Mouse (Mus musculus): ENCODE measurements around the gene Gucy2e.
A peak's percentile ranks its signal among the peaks of the same experiment; 100 is the strongest.

The Gucy2e gene

DNA sequence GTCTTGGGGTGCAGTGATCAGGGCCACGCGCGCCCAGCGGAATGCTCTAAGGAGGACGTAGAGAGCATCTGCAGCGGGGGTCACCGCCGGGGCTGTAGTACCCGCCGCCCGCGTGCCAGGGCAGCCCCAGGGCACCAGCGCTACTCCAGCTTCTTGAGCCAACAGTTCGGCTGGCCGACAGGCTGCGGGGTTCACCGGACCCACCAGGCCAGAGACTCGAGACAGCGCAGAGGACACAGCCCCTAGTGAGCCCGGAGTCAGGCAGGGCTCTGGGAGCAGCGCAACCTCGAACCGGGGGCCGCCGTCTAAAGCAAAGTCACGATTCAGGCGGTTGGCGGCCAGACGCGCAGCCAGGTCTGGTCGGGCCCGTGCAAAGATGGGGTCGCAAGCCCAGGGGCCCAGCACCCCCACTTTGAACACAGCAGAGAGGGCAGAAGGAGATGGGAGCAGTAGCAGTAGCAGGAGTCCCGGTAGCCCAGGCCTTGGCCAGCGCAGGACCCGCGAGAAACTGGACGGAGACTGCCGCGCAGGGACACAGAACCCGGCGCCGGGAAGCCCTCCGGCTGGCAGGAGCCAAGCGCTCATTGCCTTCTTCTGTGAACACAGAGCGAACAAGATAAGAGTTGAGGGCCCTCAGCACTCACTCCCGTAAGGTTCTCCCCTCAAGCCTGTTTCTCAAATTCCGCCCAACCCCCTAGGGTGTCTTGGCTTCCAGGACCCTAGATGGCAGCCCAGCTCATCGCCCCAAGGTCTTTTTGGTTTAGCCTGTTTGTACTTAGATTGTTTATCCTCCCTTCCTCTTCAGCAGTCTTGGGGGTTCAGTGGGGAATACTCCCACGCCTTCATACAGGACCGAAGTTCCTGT lies 543 bp downstream of the Gucy2e start:
- peak in 1 of 2 experiments; percentile 18 for DNase-seq (ENCODE audit: low spot score in 2 of 2)

DNA sequence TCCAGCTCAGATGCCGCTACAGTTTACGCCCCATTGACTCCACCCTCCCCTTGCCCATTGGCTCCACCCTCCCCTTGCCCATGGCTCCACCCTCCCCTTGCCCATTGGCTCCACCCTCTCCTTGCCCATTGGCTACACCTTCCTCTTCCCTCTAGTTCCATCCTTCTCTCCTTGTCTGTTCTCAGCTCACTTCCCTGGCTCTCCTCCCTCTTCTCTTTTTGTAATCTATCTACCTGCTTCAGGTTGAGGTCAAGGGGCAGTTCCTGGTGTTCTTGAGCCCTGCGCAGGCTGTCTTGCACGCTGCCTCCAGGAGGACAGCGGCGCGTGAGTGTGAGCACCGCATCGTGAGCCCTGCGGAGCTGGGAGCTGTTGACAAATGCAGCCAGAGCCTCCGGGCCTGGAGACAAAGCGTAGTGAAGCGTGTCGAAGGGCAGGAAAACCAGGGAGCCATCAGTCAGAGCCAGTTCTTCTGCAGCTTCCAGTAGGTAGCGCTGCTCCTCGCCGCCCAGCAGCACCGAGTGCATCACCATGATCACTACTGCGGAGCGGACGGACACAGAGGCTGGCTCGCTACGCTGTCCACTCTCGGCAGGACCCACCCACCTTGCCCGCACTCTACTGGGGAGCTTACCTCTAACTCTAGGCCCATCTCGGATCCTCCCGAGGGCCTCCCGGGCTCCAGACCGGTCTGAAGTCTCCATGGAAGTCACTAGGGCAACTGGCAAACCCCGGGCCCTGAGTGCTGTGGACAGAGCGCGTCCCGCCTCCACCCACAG lies 1.4 kb downstream of the Gucy2e start:
- peak in 1 of 2 experiments; percentile 68 for DNase-seq (ENCODE audit: low spot score in 2 of 2)

DNA sequence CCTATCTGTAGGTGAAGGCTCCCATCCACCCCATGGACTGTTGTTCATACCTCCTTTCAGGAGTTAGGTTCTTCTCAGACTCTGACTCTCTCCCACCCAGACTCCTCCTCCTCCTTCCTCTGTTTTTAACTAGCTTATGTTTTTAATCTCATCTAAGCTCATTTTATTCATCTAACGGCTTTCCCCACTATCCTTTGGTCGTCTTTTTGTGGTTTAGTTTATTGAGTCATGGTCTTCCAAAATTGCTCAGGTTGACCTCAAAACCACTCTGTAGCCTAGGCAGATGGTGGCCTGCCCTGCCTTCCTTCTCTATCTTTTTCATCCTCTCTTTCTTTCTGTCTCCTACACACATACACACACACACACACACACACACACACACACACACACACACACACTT lies 3.7 kb downstream of the Gucy2e start:
- no peak for DNase-seq (ENCODE audit: low spot score in 2 of 2)

DNA sequence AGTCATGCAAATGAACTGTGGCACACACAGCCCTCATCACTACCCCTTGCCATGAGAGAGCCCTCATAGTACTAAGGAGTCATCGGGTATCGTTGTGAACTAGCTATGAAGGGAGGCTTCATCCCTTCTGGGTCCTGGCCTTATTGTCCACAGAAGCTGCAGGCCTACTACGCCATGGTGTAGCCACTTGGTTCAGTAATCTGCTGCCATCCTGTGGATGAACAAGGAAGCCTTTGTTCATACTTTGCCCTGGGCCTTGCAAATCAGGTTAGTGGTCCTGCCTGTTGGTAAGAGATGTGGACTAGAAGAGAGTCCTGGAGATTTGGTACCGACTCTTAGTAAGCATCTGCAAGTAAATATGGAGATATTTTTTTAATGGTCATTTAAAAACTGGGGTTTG lies 6.4 kb downstream of the Gucy2e start:
- no peak for DNase-seq (ENCODE audit: low spot score in 2 of 2)

DNA sequence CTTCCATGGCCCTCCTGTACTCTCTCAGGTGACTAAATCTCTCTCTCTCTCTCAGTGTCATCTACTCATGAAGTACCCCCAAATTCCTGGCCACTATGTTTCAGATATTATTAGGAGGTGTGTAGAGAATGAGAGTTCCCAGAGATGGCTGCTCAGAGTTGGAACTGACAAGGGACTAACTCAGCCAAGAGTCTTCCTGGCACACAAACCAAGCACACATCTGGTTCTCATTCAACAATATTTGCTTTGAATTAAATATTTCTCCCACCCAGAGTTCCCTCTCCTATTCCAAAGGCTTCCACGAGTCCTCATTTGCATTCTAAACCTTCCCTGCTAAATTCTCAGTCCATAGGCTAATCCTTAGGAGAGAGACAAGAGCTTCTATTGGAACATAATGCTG lies 11.1 kb downstream of the Gucy2e start:
- DNase-seq (ENCODE audit: low spot score in 2 of 2): no peak

DNA sequence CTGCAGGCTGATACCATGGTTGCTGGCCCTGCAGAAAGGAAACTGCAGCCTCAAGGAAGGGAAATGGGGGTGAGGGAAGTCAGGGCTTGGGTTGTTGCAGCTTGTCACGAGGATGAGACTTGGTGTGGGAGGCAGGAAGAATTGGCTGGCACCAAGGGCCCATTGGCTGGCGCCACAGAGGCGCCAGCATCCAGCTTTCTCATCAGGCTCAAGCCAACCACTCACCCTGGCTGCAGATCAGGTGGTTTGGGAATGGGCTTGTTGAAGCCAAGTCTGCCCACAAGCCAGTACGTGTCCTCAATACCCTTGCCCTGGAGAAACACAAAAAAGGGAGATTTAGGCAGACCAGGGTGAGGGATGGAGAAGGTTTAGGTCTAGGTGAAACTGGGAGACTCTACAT lies 13.7 kb downstream of the Gucy2e start:
- DNase-seq (ENCODE audit: low spot score in 2 of 2): no peak

DNA sequence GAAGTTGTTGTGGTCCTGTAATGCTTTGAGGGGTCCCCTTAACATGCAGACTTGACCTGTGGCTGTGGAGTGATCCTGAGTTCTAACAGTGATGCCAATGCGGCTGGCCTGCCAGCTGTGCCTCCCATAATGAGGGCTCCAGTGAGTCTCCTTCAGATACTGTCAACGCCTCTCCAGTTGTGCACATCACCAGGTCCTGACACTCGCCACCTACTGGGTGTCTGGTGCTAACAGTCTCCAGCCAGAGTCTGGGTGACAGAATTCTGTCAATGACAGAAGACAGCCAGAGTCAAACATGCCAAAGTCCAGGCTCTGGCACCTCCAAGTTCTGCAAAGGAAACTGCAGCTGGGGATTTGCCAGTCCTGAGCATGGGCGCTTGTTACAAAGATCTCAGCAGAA lies 15.8 kb downstream of the Gucy2e start:
- no peak for DNase-seq (ENCODE audit: low spot score in 2 of 2)

DNA sequence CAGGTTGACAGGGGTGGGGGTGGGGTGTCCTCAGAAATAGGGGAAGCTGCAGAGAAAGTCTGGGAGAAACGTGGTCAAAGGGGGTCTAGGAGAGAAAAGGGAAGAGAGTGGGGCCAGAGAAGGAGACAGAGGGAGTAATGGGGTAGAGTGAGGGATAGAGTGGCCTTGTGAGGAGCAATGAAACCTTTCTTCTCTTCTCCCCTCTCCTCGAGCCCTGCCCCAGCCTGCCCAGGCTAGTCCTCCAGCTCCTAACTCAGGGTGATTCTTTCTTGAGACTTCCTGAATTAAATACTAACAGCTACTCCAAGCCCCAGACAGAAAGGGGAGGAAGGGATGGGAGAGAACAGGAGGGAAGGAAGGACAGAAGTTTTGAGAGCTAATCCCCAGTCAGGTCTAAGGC lies 18.2 kb downstream of the Gucy2e start:
- DNase-seq (ENCODE audit: low spot score in 2 of 2): no peak

DNA sequence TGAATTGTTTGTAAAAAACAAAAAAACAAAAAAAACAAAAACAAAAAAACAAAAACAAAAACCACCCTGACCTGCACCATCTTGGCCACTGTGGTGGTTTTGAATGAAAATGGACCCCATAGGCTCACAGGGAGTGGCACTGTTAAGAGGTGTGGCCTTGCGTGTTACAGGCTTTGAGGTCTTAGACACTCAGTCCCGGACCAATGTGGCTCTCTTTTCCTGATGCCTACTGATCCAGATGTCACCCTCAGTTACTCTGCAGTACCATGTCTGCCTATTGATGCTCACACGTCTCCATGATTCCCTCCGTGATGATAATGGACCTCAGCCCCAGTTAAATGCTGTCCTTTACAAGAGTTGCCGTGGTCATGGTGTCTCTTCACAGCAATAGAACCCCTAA lies 19.4 kb downstream of the Gucy2e start:
- DNase-seq (ENCODE audit: low spot score in 2 of 2): no peak

DNA sequence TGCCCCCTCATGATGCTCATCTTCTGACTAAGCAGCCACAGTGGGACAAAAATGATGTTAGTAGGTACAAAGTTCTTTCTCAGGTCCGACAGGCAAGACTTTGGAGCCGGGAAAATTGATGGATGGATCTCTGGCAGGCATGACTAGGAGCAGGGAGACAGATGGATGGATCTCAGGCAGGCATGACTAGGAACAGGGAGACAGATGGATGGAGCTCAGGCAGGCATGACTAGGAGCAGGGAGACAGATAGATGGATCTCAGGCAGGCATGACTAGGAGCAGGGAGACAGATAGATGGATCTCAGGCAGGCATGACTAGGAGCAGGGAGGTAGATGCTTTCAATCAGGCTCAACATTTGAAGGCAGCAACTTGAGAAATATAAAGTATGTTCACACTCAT lies 25.4 kb downstream of the Gucy2e start:
- peak in 1 of 2 experiments; percentile 56 for DNase-seq (ENCODE audit: low spot score in 2 of 2)

DNA sequence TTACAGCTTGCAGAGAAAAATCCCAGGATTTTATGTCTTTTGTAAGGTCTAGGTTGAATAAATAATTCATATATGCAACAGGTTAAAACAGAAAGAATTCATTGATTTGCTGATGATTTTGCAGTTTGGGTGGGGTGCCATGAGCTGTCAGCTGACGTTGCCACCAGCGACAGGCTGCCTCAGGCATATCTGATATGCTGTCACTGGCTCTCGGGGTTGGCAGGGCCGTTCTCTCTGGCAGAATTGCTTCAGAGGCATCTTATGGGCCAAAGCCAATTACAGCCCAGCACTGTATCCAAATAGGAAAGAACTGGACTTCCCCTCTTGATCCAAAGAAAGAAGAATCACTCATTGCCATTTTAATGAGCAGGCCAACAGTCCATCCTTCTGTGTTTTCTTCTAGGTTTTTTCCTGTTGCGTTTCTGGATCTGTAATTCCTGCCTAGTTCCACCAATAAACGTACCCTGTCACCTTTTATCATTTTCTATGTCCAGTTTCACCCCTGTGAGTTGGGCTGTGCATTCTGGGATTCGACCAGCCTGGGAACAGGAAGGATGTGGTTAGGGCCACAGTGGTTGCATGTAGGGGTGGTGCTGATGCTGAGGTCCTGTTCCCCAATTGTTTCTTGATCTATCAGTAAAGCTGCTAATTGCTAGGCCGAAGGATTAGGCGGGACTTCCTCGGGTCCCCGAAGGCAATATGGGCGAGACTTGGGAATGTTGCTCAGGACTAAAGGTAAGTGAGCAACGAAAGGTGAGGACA lies 34.2 kb downstream of the Gucy2e start:
- no peak for DNase-seq (ENCODE audit: low spot score in 2 of 2)

DNA sequence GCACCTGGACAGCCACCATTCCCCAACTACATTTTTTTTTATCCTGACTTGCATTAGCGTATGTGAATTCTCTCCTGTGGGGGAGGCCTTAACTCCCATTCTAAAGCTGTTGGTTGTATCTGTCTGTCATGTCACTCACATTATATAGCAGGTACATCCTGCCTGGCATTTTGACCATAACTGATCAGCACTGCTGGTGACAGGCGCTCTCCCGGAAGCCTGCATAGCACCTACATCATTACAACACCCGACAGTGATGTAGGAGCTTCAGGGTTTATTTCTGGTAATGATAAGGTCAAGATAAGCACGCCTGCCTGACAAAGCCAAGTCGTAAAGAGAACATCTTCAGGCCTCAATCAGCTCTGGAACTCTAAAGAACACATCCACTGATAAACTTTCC lies 36.6 kb downstream of the Gucy2e start:
- no peak for DNase-seq (ENCODE audit: low spot score in 2 of 2)

DNA sequence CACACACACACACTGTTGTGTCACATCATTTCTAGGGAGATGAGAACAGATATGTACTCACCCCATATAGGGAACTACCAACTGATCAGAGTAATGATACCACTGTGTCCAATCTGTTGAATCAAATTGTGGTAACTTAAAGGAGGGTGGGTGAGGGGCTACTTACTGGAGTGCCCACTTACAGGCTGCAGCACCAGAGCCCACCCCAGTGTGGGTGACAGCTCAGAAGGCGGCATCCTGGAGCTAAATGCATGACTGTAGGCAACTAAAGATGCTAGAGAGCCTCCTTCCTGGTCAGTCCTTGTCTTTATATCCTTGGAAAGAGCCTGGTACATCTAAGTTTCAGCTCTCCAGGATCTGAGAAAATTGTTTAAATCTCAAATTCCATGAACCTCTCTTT lies 37.6 kb downstream of the Gucy2e start:
- DNase-seq (ENCODE audit: low spot score in 2 of 2): no peak

DNA sequence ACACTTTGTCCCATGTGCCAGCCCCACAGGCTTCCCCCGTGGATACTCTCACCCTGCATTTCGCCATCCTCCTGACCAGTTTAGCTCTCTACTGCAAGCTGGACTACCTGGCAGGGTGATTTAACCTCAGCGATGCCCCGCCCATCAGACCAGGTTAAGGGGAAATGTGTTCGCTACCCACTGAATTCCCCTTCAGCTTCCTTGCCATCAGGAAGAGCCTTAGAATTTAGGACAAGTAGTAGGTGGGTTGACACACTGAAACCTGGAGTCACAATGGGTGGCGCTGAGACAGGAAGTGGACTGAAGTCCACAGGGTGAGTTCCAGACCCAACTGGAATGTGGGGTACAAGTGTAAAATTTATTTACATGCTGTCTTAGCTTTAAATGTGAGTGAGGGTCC lies 39.1 kb downstream of the Gucy2e start, which contains the start of gene Alox8:
Gene Alox8, minus strand, starts transcription at position 101 of the 400 bp plus-strand sequence.
- no peak for DNase-seq (ENCODE audit: low spot score in 2 of 2)

DNA sequence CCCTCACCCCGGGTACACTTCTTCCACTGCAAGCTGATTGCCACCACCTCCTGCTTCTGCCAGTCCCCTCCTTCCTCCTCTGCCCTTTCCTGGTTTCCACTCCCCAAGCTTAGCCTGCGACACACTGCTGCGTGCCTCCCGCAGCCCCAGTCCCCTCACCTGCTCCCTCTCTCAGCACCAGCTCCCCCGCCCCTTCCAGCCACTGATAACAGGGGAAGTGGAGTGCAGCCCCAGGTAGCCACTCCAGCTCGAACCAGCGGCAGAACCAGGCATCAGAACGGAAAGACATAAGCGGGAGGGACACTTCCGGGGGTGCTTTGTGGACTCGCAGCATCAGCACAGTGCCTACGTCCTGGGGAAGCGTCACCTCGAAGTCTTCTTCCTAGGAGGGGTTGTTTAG lies 39.6 kb downstream of the Gucy2e start:
- no peak for DNase-seq (ENCODE audit: low spot score in 2 of 2)

DNA sequence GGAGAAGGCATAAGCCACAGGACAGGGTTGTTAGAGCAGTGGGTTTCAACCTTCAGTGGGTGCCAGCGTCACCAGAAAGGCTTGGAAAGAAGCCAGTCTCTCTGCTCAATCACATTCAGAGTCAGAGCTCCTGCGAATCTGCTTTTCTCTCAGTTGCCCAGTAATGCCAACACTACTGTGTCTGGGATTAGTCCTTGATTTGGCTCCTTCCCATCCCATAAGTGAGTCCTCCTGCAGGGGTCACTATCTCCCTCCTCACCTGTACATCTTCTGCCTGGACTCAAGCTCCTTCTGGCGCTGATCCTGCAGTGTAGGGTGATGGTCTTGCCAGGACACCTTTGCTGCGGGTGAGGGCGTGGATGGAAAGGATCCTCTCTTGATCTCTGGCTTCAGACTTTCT lies 40.1 kb downstream of the Gucy2e start:
- no peak for DNase-seq (ENCODE audit: low spot score in 2 of 2)

DNA sequence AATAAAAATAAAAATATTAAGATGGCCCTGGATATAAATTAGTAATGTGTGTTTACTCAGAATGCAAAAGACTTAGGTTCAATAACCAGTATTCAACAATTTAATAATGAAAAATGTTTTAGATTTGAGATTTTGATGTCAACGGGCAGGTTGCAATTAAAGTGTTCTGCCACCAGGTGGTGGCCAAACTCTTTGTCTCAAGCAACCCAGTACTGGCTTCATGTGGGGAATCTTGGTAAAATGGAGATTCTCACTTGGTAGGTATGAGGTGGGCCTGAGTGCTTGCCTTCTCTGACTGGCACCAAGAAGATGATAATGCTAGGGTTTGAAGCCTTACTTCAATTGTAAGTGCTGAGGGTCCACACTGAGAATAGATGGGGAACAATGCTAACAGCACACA lies 44.0 kb downstream of the Gucy2e start:
- DNase-seq (ENCODE audit: low spot score in 2 of 2): peak in 1 of 2 experiments; percentile 37

DNA sequence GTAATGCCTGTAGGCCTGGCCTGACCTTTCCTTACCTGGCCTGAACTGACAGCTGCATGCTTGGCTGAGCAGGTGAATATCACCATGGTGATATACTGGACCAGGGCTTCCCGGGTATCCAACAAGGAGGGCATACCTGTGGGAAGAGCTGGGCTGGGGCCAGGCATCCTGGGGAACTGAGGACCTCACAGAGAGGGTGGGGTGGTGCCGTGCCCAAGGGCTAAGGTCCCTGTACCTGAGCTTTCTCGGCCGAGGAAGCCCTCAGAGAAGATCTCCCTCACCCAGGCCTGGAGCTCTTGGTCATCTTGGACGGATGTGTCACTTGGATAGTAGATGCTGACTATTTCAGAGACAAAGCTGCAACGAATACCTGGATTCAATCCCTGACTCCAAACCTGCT lies 50.9 kb downstream of the Gucy2e start:
- no peak for DNase-seq (ENCODE audit: low spot score in 2 of 2)

DNA sequence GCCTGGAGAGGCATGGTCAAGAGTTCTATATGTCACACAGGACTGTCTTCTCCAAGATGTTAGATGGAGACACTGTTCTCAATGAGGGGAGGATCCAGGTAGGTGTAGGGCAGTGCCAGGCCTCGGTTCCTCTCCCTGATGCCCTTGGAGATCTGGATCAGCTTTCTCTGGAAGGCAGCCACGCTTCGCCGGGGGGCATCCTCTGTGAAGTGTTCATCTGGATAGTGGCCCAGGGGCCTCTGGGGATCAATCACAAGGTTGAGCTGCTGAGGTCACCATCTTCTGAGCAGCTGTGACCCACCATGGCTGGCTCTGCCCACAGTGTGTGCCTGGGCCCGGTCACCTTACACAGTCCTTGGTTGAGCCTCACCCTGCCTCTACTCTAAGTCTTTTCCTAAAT lies 51.8 kb downstream of the Gucy2e start:
- no peak for DNase-seq (ENCODE audit: low spot score in 2 of 2)

DNA sequence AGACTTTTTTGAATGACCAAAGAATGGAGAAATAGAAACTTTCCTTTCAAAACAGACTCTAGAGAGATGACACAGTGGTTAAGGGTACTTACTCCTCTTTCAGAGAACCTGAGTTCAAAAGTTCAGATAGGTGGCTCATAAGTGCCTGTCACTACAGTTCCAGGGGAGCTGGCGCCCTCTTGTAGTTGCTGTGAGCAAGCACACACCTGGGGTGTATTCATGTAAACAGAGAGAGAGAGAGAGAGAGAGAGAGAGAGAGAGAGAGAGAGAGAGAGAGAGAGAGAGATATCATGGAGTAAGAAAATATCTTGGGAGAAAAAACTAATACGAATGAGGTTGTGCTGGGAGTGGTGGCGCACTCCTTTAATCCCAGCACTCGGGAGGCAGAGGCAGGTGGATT lies 56.7 kb downstream of the Gucy2e start:
- DNase-seq (ENCODE audit: low spot score in 2 of 2): no peak

DNA sequence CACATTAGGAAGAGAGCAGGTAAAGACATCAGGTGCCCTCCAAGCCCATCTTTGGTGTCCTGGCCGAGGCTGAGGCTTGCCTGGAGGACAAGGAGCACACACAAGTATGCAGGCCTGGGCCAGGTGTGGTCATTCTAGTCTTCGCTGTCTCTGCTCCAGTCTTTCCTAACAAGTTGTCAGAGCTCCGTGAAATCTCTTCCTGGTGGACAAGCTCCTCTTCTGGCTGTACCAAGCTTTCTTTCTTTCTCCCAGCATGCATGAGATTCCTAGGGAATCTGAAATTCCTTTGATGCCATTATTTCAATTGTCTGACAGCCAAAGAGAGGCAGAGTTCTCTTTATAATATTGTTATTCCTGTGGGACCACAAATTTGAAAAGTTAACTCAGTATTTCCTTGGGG lies 57.3 kb downstream of the Gucy2e start:
- no peak for DNase-seq (ENCODE audit: low spot score in 2 of 2)

DNA sequence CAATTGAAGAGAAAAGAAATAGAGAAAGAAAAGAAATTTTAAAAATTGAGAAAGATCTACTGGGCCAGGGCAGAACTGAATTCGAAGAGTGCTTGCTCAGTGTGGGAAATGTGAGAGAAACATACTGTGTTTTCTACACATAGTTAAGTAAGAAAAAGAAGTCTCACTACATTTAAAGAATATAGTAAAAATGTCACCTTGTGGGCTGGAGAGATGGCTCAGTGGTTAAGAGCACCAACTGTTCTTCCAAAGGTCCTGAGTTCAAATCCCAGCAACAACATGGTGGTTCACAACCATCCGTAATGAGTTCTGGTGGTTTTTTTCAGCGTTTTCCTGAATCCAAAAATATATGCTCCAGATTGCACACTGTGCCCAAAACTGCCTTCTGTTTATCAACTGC lies 58.3 kb downstream of the Gucy2e start:
- DNase-seq (ENCODE audit: low spot score in 2 of 2): no peak

All from cerebellum, postnatal 4 days (tissue).